Comparison of ENCODE assay signal across 13 mouse cellular contexts in the genomic region with DNA sequence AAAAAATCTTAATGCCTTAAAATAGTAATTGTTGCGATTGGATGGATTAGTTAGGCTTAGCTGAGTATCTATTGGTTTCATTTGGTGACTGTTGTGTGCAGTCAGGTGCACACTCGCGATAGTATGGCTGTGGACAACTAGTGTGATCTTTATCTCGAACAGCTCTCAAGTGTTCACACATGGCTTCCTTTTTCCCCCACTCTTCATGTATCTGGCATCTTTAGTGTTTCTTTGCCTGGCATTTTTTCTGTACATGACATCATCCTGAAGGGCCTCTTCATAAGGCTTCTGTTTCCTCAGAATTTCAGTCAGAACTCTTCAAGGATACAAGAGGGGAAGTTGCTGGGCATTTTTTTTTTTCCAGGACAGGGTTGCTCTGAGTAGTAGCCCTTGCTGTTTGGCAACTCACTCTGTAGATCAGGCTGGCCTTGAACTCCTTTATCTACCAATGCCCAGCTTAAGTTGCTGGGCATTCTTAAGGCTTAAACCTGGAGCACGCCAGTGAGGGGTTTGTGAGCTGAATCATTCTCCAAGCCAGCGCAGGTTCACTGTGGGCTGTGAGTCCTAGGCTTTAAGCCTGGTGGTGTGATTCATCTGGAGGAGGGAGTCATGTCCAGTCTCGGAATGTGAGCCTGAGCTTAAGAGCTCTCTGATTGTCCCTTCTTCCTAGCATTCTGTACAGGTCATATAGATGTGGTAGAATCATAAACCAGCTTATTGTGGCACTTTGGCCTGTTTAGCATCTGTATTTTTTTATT. TPM values are rescaled to one million over a fixed set of nuclear protein-coding genes. Genes with fewer than 3 reads are reported as not detected.
DNase-seq lines count a peak whose midpoint lies in the region; ATAC-seq and TF ChIP-seq lines count a peak whose summit lies in the region.
"Had no signal": no experiment of that assay in that cellular context is flagged by ENCODE, and none has a peak within 500 bp of the region (broad histone marks: within the 10 kb centered on the region; RNA-seq: fewer than 3 reads in every experiment).

No protein-coding gene starts in this region.

- DNase-seq in kidney, postnatal 0 days (ENCODE audit: low spot score), result no peak
- peak; percentile 17 for DNase-seq in G1E (ENCODE audit: low spot score)
- DNase-seq in adrenal gland, postnatal 36 days, result peak; percentile 45 to 57
- no peak for DNase-seq in liver, embryonic 13.5 days
- no peak for DNase-seq in heart, adult 11 months
- DNase-seq in heart, postnatal 25 days (ENCODE audit: low spot score), result no peak
- no peak for DNase-seq in layer of hippocampus, adult 8-10 months (ENCODE audit: low spot score in 2 of 2)
- DNase-seq: cerebellum, postnatal 14 days; heart, postnatal 10 days; thymus, adult 2 months had no signal

- 0 out of 2 replicates have a peak overlapping the region, but pooled peaks have one; percentile 10 for H3K27ac ChIP-seq in kidney, postnatal 0 days
- H3K27ac ChIP-seq in kidney, embryonic 15.5 days, result no peak overlapping the region
- H3K27ac ChIP-seq in liver, embryonic 13.5 days, result no peak overlapping the region
- H3K27ac ChIP-seq: embryonic facial prominence, embryonic 13.5 days had no signal

- no peaks in the 10 kb centered on the region; the same call in 1 of the 2 replicates for H3K36me3 ChIP-seq in kidney, postnatal 0 days (ENCODE audit: insufficient read depth, low read length)
- peaks cover 20% of the 10 kb centered on the region; the same call in 1 of the 2 replicates for H3K36me3 ChIP-seq in kidney, embryonic 15.5 days
- H3K36me3 ChIP-seq in G1E (replicated peaks), result peaks cover 66% of the 10 kb centered on the region
- H3K36me3 ChIP-seq in liver, embryonic 13.5 days, result 0 out of 2 replicates have a peak, but pooled peaks cover 4% of the 10 kb centered on the region

- H3K4me1 ChIP-seq in kidney, postnatal 0 days (replicated peaks; ENCODE audit: insufficient read depth, low read length), result no peaks in the 10 kb centered on the region
- no peaks in the 10 kb centered on the region for H3K4me1 ChIP-seq in kidney, embryonic 15.5 days
- peaks cover 42% of the 10 kb centered on the region for H3K4me1 ChIP-seq in G1E (ENCODE audit: insufficient read depth, low read depth, low read length)
- H3K4me1 ChIP-seq in liver, embryonic 13.5 days (replicated peaks), result peaks cover 19% of the 10 kb centered on the region

- no peaks in the 10 kb centered on the region for H3K27me3 ChIP-seq in kidney, postnatal 0 days (ENCODE audit: insufficient read depth, low read length)
- no peaks in the 10 kb centered on the region for H3K27me3 ChIP-seq in kidney, embryonic 15.5 days
- H3K27me3 ChIP-seq in G1E (ENCODE audit: insufficient read depth, low read length), result no peaks in the 10 kb centered on the region
- H3K27me3 ChIP-seq in liver, embryonic 13.5 days, result no peaks in the 10 kb centered on the region
- H3K27me3 ChIP-seq: embryonic facial prominence, embryonic 13.5 days had no signal

- H3K4me2 ChIP-seq in kidney, postnatal 0 days (ENCODE audit: low read length), result no peak overlapping the region
- no peak overlapping the region for H3K4me2 ChIP-seq in kidney, embryonic 15.5 days
- no peak overlapping the region for H3K4me2 ChIP-seq in liver, embryonic 13.5 days
- H3K4me2 ChIP-seq: embryonic facial prominence, embryonic 13.5 days had no signal

- ATAC-seq in kidney, postnatal 0 days (replicated peaks; ENCODE audit: low FRiP score, low read depth), result no peak
- ATAC-seq in kidney, embryonic 15.5 days (replicated peaks; ENCODE audit: low FRiP score), result no peak
- peak; percentile 89 for ATAC-seq in G1E (ENCODE audit: extremely low read depth, insufficient number of reproducible peaks, low FRiP score, poor library complexity, severe bottlenecking)
- peak; percentile 71 for ATAC-seq in liver, embryonic 13.5 days (ENCODE audit: low read depth)
- ATAC-seq: CD4-positive, CD25-positive, alpha-beta regulatory T cell, adult 4 months had no signal

- intact Hi-C loops in heart, postnatal 25 days (cut with DNase I), result no loop called here

- H3K9me3 ChIP-seq in kidney, postnatal 0 days (replicated peaks; ENCODE audit: low read length), result no peaks in the 10 kb centered on the region
- H3K9me3 ChIP-seq in kidney, embryonic 15.5 days (replicated peaks), result no peaks in the 10 kb centered on the region
- H3K9me3 ChIP-seq in G1E (replicated peaks), result no peaks in the 10 kb centered on the region
- H3K9me3 ChIP-seq in liver, embryonic 13.5 days (replicated peaks), result no peaks in the 10 kb centered on the region
- H3K9me3 ChIP-seq: embryonic facial prominence, embryonic 13.5 days had no signal

- no peak overlapping the region for H3K4me3 ChIP-seq in kidney, postnatal 0 days (replicated peaks; ENCODE audit: low read depth, low read length)
- no peak overlapping the region for H3K4me3 ChIP-seq in kidney, embryonic 15.5 days (replicated peaks)
- peak overlapping the region; percentile 8; the same call in 1 of the 2 replicates for H3K4me3 ChIP-seq in G1E (ENCODE audit: low read depth, low read length)
- no peak overlapping the region for H3K4me3 ChIP-seq in liver, embryonic 13.5 days (replicated peaks)
- H3K4me3 ChIP-seq: embryonic facial prominence, embryonic 13.5 days had no signal

- H3K9ac ChIP-seq in kidney, postnatal 0 days (ENCODE audit: low read depth, low read length), result no peak overlapping the region
- H3K9ac ChIP-seq in kidney, embryonic 15.5 days, result no peak overlapping the region
- no peak overlapping the region for H3K9ac ChIP-seq in liver, embryonic 13.5 days
- H3K9ac ChIP-seq: embryonic facial prominence, embryonic 13.5 days had no signal

- 75% methylated on average over 7 of the region's 7 CpGs for WGBS in kidney, postnatal 0 days
- 77% methylated on average over 7 of the region's 7 CpGs for WGBS in kidney, embryonic 15.5 days
- WGBS in liver, embryonic 13.5 days (ENCODE audit: insufficient replicate concordance), result 44% methylated on average over 7 of the region's 7 CpGs

- no peak for TF ChIP-seq CTCF in kidney, postnatal 0 days (IDR thresholded peaks at IDR 0.05; ENCODE audit: low read depth)
- TF ChIP-seq CTCF in G1E (IDR thresholded peaks at IDR 0.05; ENCODE audit: low read depth, low read length), result no peak

RNA-seq across cellular contexts. Expression of a gene that starts 22.2 kb away (rescaled TPM):
- 29.7 and 30.5 TPM in 2 replicates for polyA plus RNA-seq in kidney, postnatal 0 days (2015; fragmentation: Nextera tagmentation; extraction: Ambion mirVana)
- polyA plus RNA-seq in kidney, embryonic 15.5 days (2015; fragmentation: Nextera tagmentation; extraction: Ambion mirVana), result 30.2 and 33.7 TPM in 2 replicates
- total RNA-seq in G1E (2014; fragmentation: Nextera tagmentation), result 74.3 and 86.9 TPM in 2 replicates
- 78.4 and 90.6 TPM in 2 replicates for total RNA-seq in G1E (2017)
- polyA plus RNA-seq in G1E (2012), result 31.6 and 42.3 TPM in 2 replicates
- total RNA-seq in adrenal gland, postnatal 36 days (2021), result 10 to 100 TPM; 48.2 to 55.3 TPM
- polyA plus RNA-seq in liver, embryonic 13.5 days (2015; fragmentation: Nextera tagmentation; extraction: Ambion mirVana), result 15.6 and 18.2 TPM in 2 replicates
- total RNA-seq in heart, postnatal 25 days (2021), result 10 to 100 TPM; 24.5 to 27.6 TPM
- 10 to 100 TPM; 61.2 to 77.8 (median 65.9) TPM for total RNA-seq in layer of hippocampus, adult 8-10 months (2022)

RNA-seq across cellular contexts. Expression of a gene that starts 37.9 kb away (rescaled TPM):
- 42.6 and 53.5 TPM in 2 replicates for polyA plus RNA-seq in kidney, postnatal 0 days (2015; fragmentation: Nextera tagmentation; extraction: Ambion mirVana)
- 69.5 and 69.6 TPM in 2 replicates for polyA plus RNA-seq in kidney, embryonic 15.5 days (2015; fragmentation: Nextera tagmentation; extraction: Ambion mirVana)
- total RNA-seq in G1E (2014; fragmentation: Nextera tagmentation) (70.2 and 88.0 TPM in 2 replicates), G1E (2017) (57.0 and 60.0 TPM in 2 replicates)
- 12.0 and 14.5 TPM in 2 replicates for polyA plus RNA-seq in G1E (2012)
- 10 to 100 TPM; 35.8 to 36.8 TPM for total RNA-seq in adrenal gland, postnatal 36 days (2021)
- polyA plus RNA-seq in liver, embryonic 13.5 days (2015; fragmentation: Nextera tagmentation; extraction: Ambion mirVana), result 24.6 and 29.0 TPM in 2 replicates
- 10 to 100 TPM; 32.7 to 35.8 TPM for total RNA-seq in heart, postnatal 25 days (2021)
- 10 to 100 TPM; 34.8 to 36.1 (median 35.6) TPM for total RNA-seq in layer of hippocampus, adult 8-10 months (2022)

Comparison
In these comparisons a context has a peak if more than half of its experiments do, and no peak if none do; other contexts are left out.
1. ATAC-seq: peak in G1E (single experiment) and liver, embryonic 13.5 days (single experiment); none in kidney, postnatal 0 days (single experiment) and kidney, embryonic 15.5 days (single experiment).
2. DNase-seq: peak in G1E (single experiment) and adrenal gland, postnatal 36 days (2 of 2); none in kidney, postnatal 0 days (single experiment), liver, embryonic 13.5 days (single experiment), heart, adult 11 months (single experiment), heart, postnatal 25 days (single experiment) and layer of hippocampus, adult 8-10 months (0 of 2).